Mouse (Mus musculus) cerebellum, adult 2 months (tissue): ENCODE data around the gene Dis3.
A peak's percentile ranks its signal among the peaks of the same experiment; 100 is the strongest.

Experiments used
- CTCF ChIP-seq: fragments of 200-500 bp; IDR thresholded peaks from 2 replicates; pipeline ENCODE4 v1.5.1; 2011; ENCODE audit warnings: low read depth, mild to moderate bottlenecking, control low read depth, low read length, moderate library complexity, borderline replicate concordance; ENCODE audit not compliant: insufficient read depth
- POLR2A ChIP-seq: fragments of 200-500 bp; IDR thresholded peaks from 2 replicates; pipeline ENCODE4 v1.6.1; 2011; ENCODE audit warnings: low read length, control low read depth, borderline replicate concordance; ENCODE audit not compliant: insufficient read depth

GRCm38 (mm10) chr14:99141786-99142633, 42.4 kb upstream of the Dis3 start:
- TF ChIP-seq POLR2A (no peak), CTCF (peak; percentile 91)
